Mouse (Mus musculus) embryonic facial prominence, embryonic 15.5 days (tissue): ENCODE results near the gene Nupr1l. TPM values are rescaled to one million over a fixed set of nuclear protein-coding genes. Genes with fewer than 3 reads are reported as not detected.
"Not testable (repeated sequence)": the region's sequence is repeated elsewhere in the genome, so short reads cannot be mapped to it uniquely, and the experiment has no call there.

Source experiments
- ATAC-seq: fragments of 200-750 bp; cut with Nextera tagmentation; 2 replicates; pipeline ENCODE4 v1.8.0; 2017; ENCODE audit warnings: low read depth, moderate TSS enrichment; ENCODE audit not compliant: insufficient number of reproducible peaks, low FRiP score, low TSS enrichment
- H3K27ac ChIP-seq: fragments of 300-500 bp; sonication (generic); replicated peaks from 2 replicates; pipeline ENCODE4 v1.5.1; 2015; ENCODE audit warnings: mild to moderate bottlenecking, inconsistent platforms
- H3K27me3 ChIP-seq: fragments of 300-500 bp; sonication (generic); 2 replicates; pipeline ENCODE4 v1.6.1; 2015; ENCODE audit warnings: inconsistent platforms
- H3K36me3 ChIP-seq: fragments of 300-500 bp; sonication (generic); 2 replicates; pipeline ENCODE4 v1.6.1; 2015; ENCODE audit warnings: mild to moderate bottlenecking, inconsistent platforms
- H3K4me1 ChIP-seq: fragments of 300-500 bp; sonication (generic); 2 replicates; pipeline ENCODE4 v1.6.1; 2015; ENCODE audit warnings: inconsistent platforms
- H3K4me2 ChIP-seq: fragments of 300-500 bp; sonication (generic); replicated peaks from 2 replicates; pipeline ENCODE4 v1.6.1; 2015; ENCODE audit warnings: mild to moderate bottlenecking, inconsistent platforms
- H3K4me3 ChIP-seq: fragments of 300-500 bp; sonication (generic); replicated peaks from 2 replicates; pipeline ENCODE4 v1.5.1; 2015; ENCODE audit warnings: mild to moderate bottlenecking, inconsistent platforms
- H3K9ac ChIP-seq: fragments of 300-500 bp; sonication (generic); 2 replicates; pipeline ENCODE4 v1.6.1; 2015; ENCODE audit warnings: inconsistent platforms
- H3K9me3 ChIP-seq: fragments of 300-500 bp; sonication (generic); replicated peaks from 2 replicates; pipeline ENCODE4 v1.6.1; 2016; ENCODE audit warnings: inconsistent platforms
- WGBS: fragments of 180-500 bp; shearing (Covaris S2); methylation state at CpG from one replicate; pipeline ENCODE4 v1.1.7; 2015; 5-methylcytosine and 5-hydroxymethylcytosine counted together
- polyA plus RNA-seq: library from polyadenylated mRNA; unstranded; fragments of >200 nt; fragmentation: Nextera tagmentation; extraction: Ambion mirVana; gene quantifications from 2 replicates; pipeline ENCODE4 v1.2.1, GENCODE M21; 2015

The Nupr1l gene
- polyA plus RNA-seq, 1 experiment from 2014 or later: 3.6 TPM

DNA sequence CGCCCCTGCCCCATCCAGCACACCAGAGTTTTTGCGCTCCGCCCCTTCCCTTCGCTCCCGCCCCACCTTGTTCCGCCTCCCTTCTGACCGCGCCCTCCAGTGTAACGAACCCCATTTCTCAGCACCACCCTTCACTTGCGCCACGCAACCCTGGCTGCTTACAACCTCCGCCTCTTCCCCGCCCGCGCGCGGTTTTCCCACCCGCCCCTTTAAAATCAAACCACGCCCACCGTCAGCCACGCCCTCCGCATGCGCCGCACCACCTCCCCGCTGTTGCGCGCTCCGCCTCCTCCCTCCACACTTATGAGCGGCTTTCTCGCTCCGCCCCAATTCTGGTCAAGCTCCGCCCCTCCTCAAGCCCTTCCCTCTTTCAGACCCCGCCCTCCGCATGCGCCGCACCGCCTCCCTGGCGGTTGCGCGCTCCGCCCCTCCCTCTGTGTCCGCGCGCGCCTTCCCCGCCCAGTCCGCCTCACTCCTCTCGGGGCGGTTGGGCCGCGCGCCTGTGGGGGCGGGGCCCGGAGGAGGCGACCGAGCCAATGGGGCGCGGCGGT lies 33.2 kb downstream of the Nupr1l start, which contains the start of gene Vkorc1l1:
Gene Vkorc1l1 (plus strand): TSS at position 476 of the 551 bp plus-strand sequence.
- peak within 1 kb of the TSS; percentile 69 for H3K27ac ChIP-seq
- no peaks in the 10 kb centered on the region for H3K9me3 ChIP-seq
- peak within 1 kb of the TSS; percentile 85 for H3K9ac ChIP-seq
- H3K36me3 ChIP-seq: peaks cover 6% of the 10 kb centered on the region; the same call in 1 of the 2 replicates
- ATAC-seq: peak; percentile 98
- H3K4me3 ChIP-seq: peak within 1 kb of the TSS; percentile 93
- under 1% methylated on average over 58 of the region's 59 CpGs for WGBS
- H3K27me3 ChIP-seq: no peaks in the 10 kb centered on the region
- peak within 1 kb of the TSS; percentile 72 for H3K4me2 ChIP-seq
- H3K4me1 ChIP-seq: 0 out of 2 replicates have a peak, but pooled peaks cover 4% of the 10 kb centered on the region

DNA sequence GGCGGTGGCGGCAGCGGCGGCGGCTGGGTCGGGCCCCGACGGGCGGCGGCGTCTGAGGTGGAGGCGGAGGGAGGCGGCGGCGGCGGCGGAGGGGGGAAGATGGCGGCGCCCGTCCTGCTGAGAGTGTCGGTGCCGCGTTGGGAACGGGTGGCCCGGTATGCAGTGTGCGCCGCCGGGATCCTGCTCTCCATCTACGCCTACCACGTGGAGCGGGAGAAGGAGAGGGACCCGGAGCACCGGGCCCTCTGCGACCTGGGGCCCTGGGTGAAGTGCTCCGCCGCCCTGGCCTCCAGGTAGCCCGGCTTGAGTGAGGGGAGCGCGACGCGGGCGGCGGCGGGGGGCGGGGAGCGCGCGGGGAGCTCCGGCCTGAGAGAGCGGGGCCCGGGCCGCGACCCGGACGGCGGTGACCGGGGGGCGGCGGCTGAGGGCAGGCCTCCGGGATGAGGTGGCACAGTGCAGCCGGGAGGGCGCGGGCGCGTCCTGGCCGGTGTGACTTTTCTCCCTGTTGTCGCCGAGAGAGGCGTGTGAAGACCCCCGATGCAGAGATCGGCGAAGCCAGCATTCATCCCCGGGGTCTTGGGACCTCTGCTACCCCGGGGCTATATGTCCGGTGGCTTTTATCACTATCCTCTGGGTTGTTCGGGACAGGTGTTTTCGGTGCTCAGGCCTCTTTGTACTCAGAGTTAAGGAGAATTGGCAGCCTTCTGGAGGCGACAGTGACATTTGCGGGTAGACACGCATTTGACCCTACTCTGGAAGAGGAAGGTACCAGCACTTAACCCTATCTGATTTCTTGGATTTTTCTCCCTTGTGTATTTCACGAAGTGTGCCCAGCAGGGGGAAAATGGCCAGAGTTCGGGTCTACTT lies 34.0 kb downstream of the Nupr1l start:
- Histone ChIP-seq H3K27ac (peak overlapping the region; percentile 69; the same call in 1 of the 2 replicates), H3K4me2 (peak overlapping the region; percentile 72), H3K4me3 (peak overlapping the region; percentile 93), H3K9ac (peak overlapping the region; percentile 85)
- peak; percentile 22; the same call in 1 of the 2 replicates for ATAC-seq
- not testable (repeated sequence) for H3K27me3 ChIP-seq, H3K9me3 ChIP-seq, H3K36me3 ChIP-seq, H3K4me1 ChIP-seq
- WGBS: under 1% methylated on average over 40 of the region's 82 CpGs

- H3K4me2 ChIP-seq: no peak overlapping the region
- H3K9me3 ChIP-seq: no peaks in the 10 kb centered on the region
- WGBS: 93% methylated on average over 1 of the region's 1 CpGs
- no peaks in the 10 kb centered on the region for H3K27me3 ChIP-seq
- 0 out of 2 replicates have a peak, but pooled peaks cover 4% of the 10 kb centered on the region for H3K4me1 ChIP-seq
- no peak overlapping the region for H3K27ac ChIP-seq
- ATAC-seq: no peak
- H3K9ac ChIP-seq: no peak overlapping the region
- H3K36me3 ChIP-seq: peaks cover 6% of the 10 kb centered on the region; the same call in 1 of the 2 replicates
- no peak overlapping the region for H3K4me3 ChIP-seq
Measured at GRCm38 (mm10) chr5:129943402-129943801, 35.1 kb downstream of the Nupr1l start.

DNA sequence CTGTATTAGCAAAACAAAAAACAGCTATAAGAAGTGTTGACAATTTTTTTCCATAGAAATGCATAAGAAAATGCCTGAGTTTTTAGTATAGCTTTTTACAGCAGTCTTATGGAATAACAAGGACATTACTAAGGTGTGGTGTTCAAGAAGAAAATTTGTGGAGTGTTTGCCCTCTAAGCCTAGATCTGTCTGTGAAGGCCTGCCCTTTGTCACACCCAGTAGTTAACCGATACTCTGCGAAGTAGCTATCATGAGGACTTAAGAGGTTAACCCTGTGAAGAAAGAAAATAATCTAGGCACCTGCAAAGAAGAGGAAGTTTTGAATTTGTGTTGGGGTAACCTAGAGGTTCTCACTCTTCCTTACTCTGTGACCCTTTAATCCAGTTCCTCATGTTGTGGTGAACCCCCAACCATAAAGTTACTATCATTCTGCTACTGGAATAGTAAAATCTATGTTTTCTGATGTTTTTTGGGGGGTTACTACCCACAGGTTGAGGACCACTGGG lies 39.2 kb downstream of the Nupr1l start:
- WGBS: 82% methylated on average over 2 of the region's 2 CpGs
- Histone ChIP-seq H3K9ac (no peak overlapping the region), H3K27ac (no peak overlapping the region), H3K4me1 (0 out of 2 replicates have a peak, but pooled peaks cover 4% of the 10 kb centered on the region), H3K27me3 (no peaks in the 10 kb centered on the region), H3K4me3 (no peak overlapping the region), H3K9me3 (no peaks in the 10 kb centered on the region), H3K4me2 (no peak overlapping the region), H3K36me3 (peaks cover 6% of the 10 kb centered on the region; the same call in 1 of the 2 replicates)
- ATAC-seq: no peak

- Histone ChIP-seq H3K4me2 (no peak overlapping the region), H3K27ac (no peak overlapping the region), H3K9me3 (no peaks in the 10 kb centered on the region), H3K4me3 (no peak overlapping the region), H3K27me3 (no peaks in the 10 kb centered on the region), H3K36me3 (no peaks in the 10 kb centered on the region), H3K9ac (no peak overlapping the region), H3K4me1 (0 out of 2 replicates have a peak, but pooled peaks cover 6% of the 10 kb centered on the region)
- ATAC-seq: no peak
- WGBS: 96% methylated on average over 4 of the region's 4 CpGs
Measured at GRCm38 (mm10) chr5:129952143-129952542, 43.8 kb downstream of the Nupr1l start.

DNA sequence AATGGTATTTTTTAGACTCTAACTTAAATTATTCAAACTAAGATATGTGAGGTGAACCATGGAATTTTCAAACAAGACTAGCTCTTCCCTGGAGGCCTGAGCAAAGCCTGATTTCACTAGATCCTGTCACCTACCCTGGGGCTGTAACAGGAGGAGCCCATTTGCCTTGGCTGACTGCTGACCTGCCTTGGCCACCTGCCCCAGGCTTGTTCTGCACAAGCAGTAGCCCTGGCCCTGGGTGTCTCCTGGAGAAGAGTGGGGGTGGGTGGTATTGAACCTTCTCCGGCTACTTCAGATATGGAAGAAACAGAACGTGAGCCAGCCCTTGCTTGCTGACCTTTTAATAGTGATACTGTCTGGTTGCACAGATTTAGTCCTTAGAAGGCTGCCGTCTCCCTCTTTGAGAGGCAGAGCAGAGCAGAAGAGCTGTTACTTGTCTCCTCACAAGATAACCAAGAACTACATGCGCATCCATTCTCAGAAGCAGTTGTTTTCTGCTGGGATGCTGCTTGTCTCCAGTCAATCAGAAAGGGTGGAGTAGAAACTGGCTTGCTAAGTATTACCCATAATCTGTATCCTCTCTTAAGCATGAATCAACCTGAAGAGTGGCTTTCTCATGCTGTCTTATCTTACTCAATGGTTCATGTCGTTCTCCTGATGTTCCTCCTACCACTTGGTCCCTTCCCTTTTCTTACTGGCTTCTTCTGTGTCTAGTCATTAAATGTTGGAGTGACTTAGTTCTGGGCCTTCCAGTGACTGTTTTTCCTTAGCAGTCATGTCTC lies 46.3 kb downstream of the Nupr1l start:
- no peak overlapping the region for H3K4me2 ChIP-seq
- WGBS: 87% methylated on average over 5 of the region's 5 CpGs
- no peaks in the 10 kb centered on the region for H3K9me3 ChIP-seq
- H3K27ac ChIP-seq: no peak overlapping the region
- H3K36me3 ChIP-seq: no peaks in the 10 kb centered on the region
- H3K27me3 ChIP-seq: no peaks in the 10 kb centered on the region
- ATAC-seq: no peak
- 0 out of 2 replicates have a peak, but pooled peaks cover 6% of the 10 kb centered on the region for H3K4me1 ChIP-seq
- no peak overlapping the region for H3K9ac ChIP-seq
- no peak overlapping the region for H3K4me3 ChIP-seq

DNA sequence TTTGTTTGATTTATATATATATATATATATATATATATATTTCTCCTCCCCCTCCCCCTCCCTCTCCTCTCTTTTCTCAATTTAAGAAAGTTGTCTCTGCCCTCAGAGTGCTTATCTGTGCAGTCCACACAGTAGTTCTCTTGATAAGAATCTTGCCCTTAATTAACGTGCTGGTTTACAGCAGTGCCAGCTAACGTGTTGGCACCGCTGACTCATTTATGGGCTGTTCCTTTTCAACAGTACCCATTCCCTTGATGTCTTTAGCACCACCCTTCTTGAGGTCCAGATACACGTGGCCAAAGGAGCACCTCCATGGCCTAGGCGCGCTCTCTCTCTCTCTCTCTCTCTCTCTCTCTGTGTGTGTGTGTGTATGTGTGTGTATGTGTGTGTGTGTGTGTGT lies 47.5 kb downstream of the Nupr1l start:
- H3K9me3 ChIP-seq: no peaks in the 10 kb centered on the region
- ATAC-seq: no peak
- no peak overlapping the region for H3K4me2 ChIP-seq
- H3K9ac ChIP-seq: no peak overlapping the region
- H3K4me3 ChIP-seq: no peak overlapping the region
- H3K36me3 ChIP-seq: peaks cover 3% of the 10 kb centered on the region; the same call in 1 of the 2 replicates
- H3K27me3 ChIP-seq: no peaks in the 10 kb centered on the region
- WGBS: 86% methylated on average over 6 of the region's 6 CpGs
- no peak overlapping the region for H3K27ac ChIP-seq
- H3K4me1 ChIP-seq: 0 out of 2 replicates have a peak, but pooled peaks cover 6% of the 10 kb centered on the region

GRCm38 (mm10) chr5:129963224-129963623 lies 54.9 kb downstream of the Nupr1l start:
- no peaks in the 10 kb centered on the region for H3K9me3 ChIP-seq
- H3K4me3 ChIP-seq: no peak overlapping the region
- 54% methylated on average over 4 of the region's 4 CpGs for WGBS
- H3K4me2 ChIP-seq: no peak overlapping the region
- H3K36me3 ChIP-seq: peaks cover 3% of the 10 kb centered on the region; the same call in 1 of the 2 replicates
- no peaks in the 10 kb centered on the region for H3K4me1 ChIP-seq
- H3K27ac ChIP-seq: no peak overlapping the region
- H3K27me3 ChIP-seq: no peaks in the 10 kb centered on the region
- H3K9ac ChIP-seq: no peak overlapping the region
- no peak for ATAC-seq

Other genes with a start within 250 kb of the Nupr1l start
- 4.5 and 5.5 TPM in 2 replicates for gene Zfp11, start 238.4 kb upstream of the Nupr1l start, polyA plus RNA-seq
- gene Sept14, start 200.0 kb upstream of the Nupr1l start, polyA plus RNA-seq: not detected in 2 replicates
- 187 and 201 TPM in 2 replicates for gene Mrps17, start 193.0 kb upstream of the Nupr1l start, polyA plus RNA-seq
- gene Nipsnap2, start 183.5 kb upstream of the Nupr1l start, polyA plus RNA-seq: 103 and 104 TPM in 2 replicates
- 30.7 and 35.3 TPM in 2 replicates for gene Psph, start 121.1 kb upstream of the Nupr1l start, polyA plus RNA-seq
- gene Sumf2, start 61.6 kb upstream of the Nupr1l start, polyA plus RNA-seq: 58.5 and 63.3 TPM in 2 replicates
- 806 and 868 TPM in 2 replicates for gene Chchd2, start 21.1 kb upstream of the Nupr1l start, polyA plus RNA-seq
- 5.8 and 5.9 TPM in 2 replicates for gene Zbed5, start 12.8 kb upstream of the Nupr1l start, polyA plus RNA-seq
- 0.37 and 0.41 TPM in 2 replicates for gene Phkg1, start 10.0 kb upstream of the Nupr1l start, polyA plus RNA-seq
- 24.8 and 24.9 TPM in 2 replicates for gene Vkorc1l1, start 33.4 kb downstream of the Nupr1l start, polyA plus RNA-seq
- gene Gusb, start 94.5 kb downstream of the Nupr1l start, polyA plus RNA-seq: 46.7 and 47.7 TPM in 2 replicates
- gene Asl, start 120.7 kb downstream of the Nupr1l start, polyA plus RNA-seq: 30.0 and 30.4 TPM in 2 replicates
- 37.9 and 39.4 TPM in 2 replicates for gene Crcp, start 120.8 kb downstream of the Nupr1l start, polyA plus RNA-seq
- gene Tpst1, start 164.8 kb downstream of the Nupr1l start, polyA plus RNA-seq: 99.2 and 111 TPM in 2 replicates
- gene Kctd7, start 236.3 kb downstream of the Nupr1l start, polyA plus RNA-seq: 6.1 and 7.4 TPM in 2 replicates